Mouse (Mus musculus): Measurements from ENCODE around the gene Adra1b. TPM values are rescaled to one million over a fixed set of nuclear protein-coding genes. Genes with fewer than 3 reads are reported as not detected.

Gene Adra1b
- polyA plus RNA-seq, 1 experiment = 19.8 TPM

DNA sequence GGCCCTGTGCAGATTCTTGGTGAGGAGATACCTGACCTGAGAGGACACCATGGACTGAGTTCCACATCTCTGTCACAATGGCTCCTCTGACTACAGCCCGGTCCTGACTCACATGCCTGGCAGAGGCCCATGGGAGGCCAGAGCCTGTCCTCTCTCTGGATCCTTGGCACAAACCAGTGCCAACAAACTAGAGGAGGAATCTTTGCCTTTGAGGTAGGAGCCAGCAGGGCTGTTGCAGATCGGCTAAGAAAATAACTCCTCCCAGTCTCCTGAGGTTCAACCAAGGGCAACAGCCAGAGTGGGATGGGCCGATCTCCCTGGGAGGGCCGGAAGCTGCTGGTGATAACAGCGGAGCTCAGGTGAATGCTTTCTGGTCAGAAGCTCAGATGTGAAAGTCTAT is 28.2 kb upstream of the Adra1b start:
- H3K27ac ChIP-seq (ENCODE audit: insufficient read depth, low read length) = no peak overlapping the region
- H3K4me1 ChIP-seq (ENCODE audit: control insufficient read depth, insufficient read depth, low read length) = no peaks in the 10 kb centered on the region
- H3K4me3 ChIP-seq (ENCODE audit: insufficient read depth, low read length) = no peak overlapping the region
- TF ChIP-seq CTCF (IDR thresholded peaks at IDR 0.05; ENCODE audit: extremely low read depth, insufficient read depth, low read length) (no peak), POLR2A (IDR thresholded peaks at IDR 0.05; ENCODE audit: extremely low read depth, insufficient read depth, low read length) (no peak)

DNA sequence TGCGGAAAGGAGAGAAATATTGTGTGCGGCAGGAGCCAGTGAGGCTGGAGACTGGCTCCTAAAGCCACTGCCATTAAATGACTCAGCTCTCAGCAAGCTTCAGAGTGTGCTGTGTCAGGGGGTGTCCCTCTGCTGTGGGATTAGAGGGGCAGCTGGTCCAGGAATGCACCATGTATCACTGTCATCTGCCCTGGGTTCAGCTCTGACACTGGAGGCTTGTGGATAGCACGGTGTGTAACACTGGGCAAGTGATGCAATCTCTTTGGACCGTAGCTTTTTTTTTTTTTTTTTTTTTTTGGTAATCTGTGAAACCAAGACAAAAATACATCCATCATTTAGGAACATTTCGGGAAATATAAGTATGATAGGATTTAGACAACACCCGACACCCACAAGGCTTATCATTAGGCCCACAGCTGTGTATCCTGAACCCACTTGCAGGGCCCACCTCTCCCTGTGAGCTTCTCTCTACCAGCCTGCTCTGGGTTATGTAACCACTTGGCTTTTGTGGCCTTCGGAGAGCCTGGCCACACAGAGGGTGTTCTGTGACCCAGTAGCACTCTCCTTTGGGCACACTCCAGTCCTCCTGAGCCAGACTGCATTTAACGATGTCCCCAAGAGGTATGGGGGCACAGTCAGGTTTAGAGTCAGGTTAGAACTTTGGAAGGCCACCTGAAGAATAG is 26.3 kb upstream of the Adra1b start:
- Histone ChIP-seq H3K4me1 (ENCODE audit: control insufficient read depth, insufficient read depth, low read length) (no peaks in the 10 kb centered on the region), H3K27ac (ENCODE audit: insufficient read depth, low read length) (no peak overlapping the region), H3K4me3 (ENCODE audit: insufficient read depth, low read length) (no peak overlapping the region)
- TF ChIP-seq CTCF (IDR thresholded peaks at IDR 0.05; ENCODE audit: extremely low read depth, insufficient read depth, low read length) = no peak
- TF ChIP-seq POLR2A (IDR thresholded peaks at IDR 0.05; ENCODE audit: extremely low read depth, insufficient read depth, low read length) = no peak

DNA sequence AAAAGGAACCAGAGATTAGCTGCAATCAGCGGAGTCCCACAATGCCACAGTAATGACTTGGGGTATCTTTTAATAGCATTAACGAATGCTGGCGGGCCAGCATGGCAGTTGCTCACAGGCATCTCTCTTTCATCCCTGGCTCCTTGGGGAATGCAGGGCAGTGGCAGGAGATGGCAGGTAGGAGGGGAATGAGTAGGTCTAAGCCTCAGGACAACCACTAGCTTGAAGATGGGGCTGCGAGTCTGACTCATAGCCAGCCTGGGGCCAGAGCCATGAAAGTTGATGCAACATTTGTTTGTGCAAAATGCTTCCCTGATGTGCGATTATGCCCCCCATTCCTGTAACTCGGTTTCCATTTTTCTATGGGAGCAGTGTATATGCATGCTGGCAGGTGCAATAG is 25.2 kb upstream of the Adra1b start:
- Histone ChIP-seq H3K4me1 (ENCODE audit: control insufficient read depth, insufficient read depth, low read length) (no peaks in the 10 kb centered on the region), H3K4me3 (ENCODE audit: insufficient read depth, low read length) (no peak overlapping the region), H3K27ac (ENCODE audit: insufficient read depth, low read length) (no peak overlapping the region)
- TF ChIP-seq CTCF (IDR thresholded peaks at IDR 0.05; ENCODE audit: extremely low read depth, insufficient read depth, low read length) = no peak
- TF ChIP-seq POLR2A (IDR thresholded peaks at IDR 0.05; ENCODE audit: extremely low read depth, insufficient read depth, low read length) = no peak

GRCm38 (mm10) chr11:43925584-43925983 is 24.6 kb upstream of the Adra1b start:
- Histone ChIP-seq H3K27ac (ENCODE audit: insufficient read depth, low read length) (no peak overlapping the region), H3K4me3 (ENCODE audit: insufficient read depth, low read length) (no peak overlapping the region), H3K4me1 (ENCODE audit: control insufficient read depth, insufficient read depth, low read length) (no peaks in the 10 kb centered on the region)
- TF ChIP-seq CTCF (IDR thresholded peaks at IDR 0.05; ENCODE audit: extremely low read depth, insufficient read depth, low read length) (no peak), POLR2A (IDR thresholded peaks at IDR 0.05; ENCODE audit: extremely low read depth, insufficient read depth, low read length) (no peak)

- H3K27ac ChIP-seq (ENCODE audit: insufficient read depth, low read length) = no peak overlapping the region
- no peaks in the 10 kb centered on the region for H3K4me1 ChIP-seq (ENCODE audit: control insufficient read depth, insufficient read depth, low read length)
- no peak overlapping the region for H3K4me3 ChIP-seq (ENCODE audit: insufficient read depth, low read length)
- TF ChIP-seq POLR2A (IDR thresholded peaks at IDR 0.05; ENCODE audit: extremely low read depth, insufficient read depth, low read length) (no peak), CTCF (IDR thresholded peaks at IDR 0.05; ENCODE audit: extremely low read depth, insufficient read depth, low read length) (no peak)
These were observed 20.7 kb upstream of the Adra1b start for GRCm38 (mm10) chr11:43921701-43922100.

DNA sequence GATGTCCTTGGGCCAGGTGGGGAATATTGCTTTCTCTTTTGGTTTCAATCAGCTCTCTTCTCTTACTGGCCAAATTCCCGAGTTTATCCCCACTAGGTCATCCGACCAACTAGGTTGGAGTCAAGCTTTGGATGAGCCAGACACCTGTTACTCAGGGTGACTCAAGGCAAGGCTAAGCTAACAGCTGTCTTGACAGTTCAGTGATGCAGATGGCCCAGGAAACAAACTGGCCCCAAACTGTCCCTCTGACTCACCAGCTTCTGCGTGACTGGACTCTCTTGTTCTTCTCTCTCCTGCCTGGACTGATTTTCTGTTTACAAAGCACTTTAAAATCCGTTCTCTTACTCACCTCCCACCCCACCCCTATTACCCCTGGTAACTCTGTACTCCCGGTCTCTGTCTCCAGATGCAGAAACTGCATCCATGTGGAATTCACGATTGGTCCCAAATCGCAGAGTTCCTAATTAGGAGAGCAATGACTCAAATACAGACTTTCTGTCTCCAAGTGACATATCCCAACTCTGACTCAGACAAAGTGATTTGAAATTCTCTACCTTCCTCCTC is 18.6 kb upstream of the Adra1b start:
- Histone ChIP-seq H3K27ac (ENCODE audit: insufficient read depth, low read length) (no peak overlapping the region), H3K4me1 (ENCODE audit: control insufficient read depth, insufficient read depth, low read length) (no peaks in the 10 kb centered on the region), H3K4me3 (ENCODE audit: insufficient read depth, low read length) (no peak overlapping the region)
- TF ChIP-seq POLR2A (IDR thresholded peaks at IDR 0.05; ENCODE audit: extremely low read depth, insufficient read depth, low read length) (no peak), CTCF (IDR thresholded peaks at IDR 0.05; ENCODE audit: extremely low read depth, insufficient read depth, low read length) (no peak)

DNA sequence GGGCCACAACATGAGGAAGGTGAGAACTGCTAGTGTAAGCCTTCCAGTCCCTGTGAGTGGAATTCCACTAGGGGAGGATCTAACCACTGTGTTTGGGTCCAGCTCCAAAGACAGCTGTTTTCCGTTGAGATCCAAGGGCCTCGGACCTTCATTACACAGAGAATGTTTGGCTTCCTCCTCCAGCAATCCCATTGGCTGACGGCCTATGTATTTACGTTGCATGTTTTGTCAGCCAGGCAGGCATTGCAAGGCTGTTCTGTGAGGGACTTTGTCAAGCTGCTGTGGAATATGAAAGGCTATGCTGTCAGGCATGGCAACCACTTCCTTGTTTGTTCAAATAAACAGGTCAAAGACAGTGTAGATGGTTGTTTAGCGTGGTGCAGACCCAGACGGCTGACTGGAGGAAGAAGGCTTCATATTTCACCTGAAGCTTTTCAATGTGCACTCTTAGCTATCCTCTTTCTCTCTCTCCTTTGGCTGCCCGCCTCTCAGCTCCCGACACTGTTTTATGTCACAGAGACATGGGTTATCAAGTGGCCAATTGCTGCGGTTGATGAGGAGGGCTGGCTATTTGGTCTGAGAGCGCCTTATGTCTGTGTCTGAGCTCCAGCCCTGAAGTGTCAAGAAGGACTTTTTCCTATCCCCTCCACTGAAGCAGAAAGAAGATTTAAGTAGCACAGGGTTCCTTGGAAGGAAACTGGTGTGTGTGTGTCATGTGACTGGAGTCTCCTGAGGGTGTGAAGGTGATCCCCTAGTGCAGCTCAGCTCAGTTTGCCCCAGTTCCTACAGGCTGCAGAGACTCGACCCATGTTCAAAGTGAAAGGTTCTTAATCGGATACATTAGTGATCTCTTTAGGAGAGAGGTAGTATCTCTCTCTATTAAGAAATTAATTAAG is 13.8 kb upstream of the Adra1b start:
- no peak for TF ChIP-seq POLR2A (IDR thresholded peaks at IDR 0.05; ENCODE audit: extremely low read depth, insufficient read depth, low read length)
- TF ChIP-seq CTCF (IDR thresholded peaks at IDR 0.05; ENCODE audit: extremely low read depth, insufficient read depth, low read length) = no peak
- Histone ChIP-seq H3K4me3 (ENCODE audit: insufficient read depth, low read length) (no peak overlapping the region), H3K4me1 (ENCODE audit: control insufficient read depth, insufficient read depth, low read length) (no peaks in the 10 kb centered on the region), H3K27ac (ENCODE audit: insufficient read depth, low read length) (no peak overlapping the region)

DNA sequence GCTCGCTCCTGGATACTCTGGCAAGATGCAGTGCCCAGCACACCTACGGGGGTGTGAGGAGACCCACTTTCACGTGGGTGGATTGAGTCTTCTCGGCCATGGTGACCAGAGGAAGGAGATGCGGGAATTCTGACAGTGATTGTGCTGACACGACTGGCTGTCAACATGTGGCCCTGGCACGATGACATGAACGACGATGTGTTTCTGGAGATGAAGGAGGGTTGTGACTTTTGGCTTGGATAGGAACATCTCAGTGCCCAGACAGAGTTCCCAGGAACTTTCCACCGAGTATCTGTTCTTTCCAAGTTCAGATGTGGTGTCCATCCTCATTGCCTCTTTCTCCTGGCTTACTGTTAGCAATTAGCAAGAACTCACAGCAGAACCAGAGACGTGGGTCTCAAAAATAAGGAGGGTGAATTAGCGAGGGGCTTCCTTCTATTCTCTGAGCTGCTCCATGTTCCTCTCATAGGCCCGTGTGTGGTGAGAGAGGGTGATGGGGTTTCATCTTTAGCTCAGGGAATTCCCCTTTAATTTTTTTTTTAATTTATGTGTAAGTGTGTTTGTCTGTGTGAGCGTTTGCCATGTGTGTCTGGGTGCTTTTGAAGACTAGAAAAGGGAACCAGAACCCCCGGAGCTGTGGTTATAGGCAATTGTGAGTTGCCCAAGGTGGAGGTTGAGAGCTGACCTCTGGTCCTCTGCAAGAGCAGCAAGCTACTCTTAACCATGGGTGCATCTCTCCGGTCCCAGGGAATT is 11.3 kb upstream of the Adra1b start:
- Histone ChIP-seq H3K4me3 (ENCODE audit: insufficient read depth, low read length) (no peak overlapping the region), H3K27ac (ENCODE audit: insufficient read depth, low read length) (no peak overlapping the region), H3K4me1 (ENCODE audit: control insufficient read depth, insufficient read depth, low read length) (no peaks in the 10 kb centered on the region)
- no peak for TF ChIP-seq CTCF (IDR thresholded peaks at IDR 0.05; ENCODE audit: extremely low read depth, insufficient read depth, low read length)
- no peak for TF ChIP-seq POLR2A (IDR thresholded peaks at IDR 0.05; ENCODE audit: extremely low read depth, insufficient read depth, low read length)

DNA sequence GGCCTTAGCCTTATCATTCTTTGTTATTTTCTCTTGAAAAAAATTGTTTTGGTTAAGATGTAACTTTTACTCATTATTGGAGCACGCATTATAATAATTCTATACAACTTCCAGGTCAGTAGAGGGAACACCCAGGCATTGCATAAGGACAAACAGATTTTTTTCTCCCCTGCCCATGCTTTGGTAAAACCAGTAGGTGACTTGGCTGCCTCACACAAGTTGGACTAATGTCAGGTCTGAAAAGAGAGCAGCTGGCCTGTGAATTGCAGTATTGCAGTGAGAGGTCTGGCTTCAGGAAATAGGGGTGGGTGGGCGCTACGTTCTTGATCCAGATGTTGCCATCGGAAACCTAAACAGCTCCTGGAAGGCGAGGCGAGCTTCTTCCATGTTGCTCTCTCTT is 10.6 kb upstream of the Adra1b start:
- no peak overlapping the region for H3K27ac ChIP-seq (ENCODE audit: insufficient read depth, low read length)
- no peak overlapping the region for H3K4me3 ChIP-seq (ENCODE audit: insufficient read depth, low read length)
- H3K4me1 ChIP-seq (ENCODE audit: control insufficient read depth, insufficient read depth, low read length) = no peaks in the 10 kb centered on the region
- TF ChIP-seq CTCF (IDR thresholded peaks at IDR 0.05; ENCODE audit: extremely low read depth, insufficient read depth, low read length) (no peak), POLR2A (IDR thresholded peaks at IDR 0.05; ENCODE audit: extremely low read depth, insufficient read depth, low read length) (no peak)

Measured in cortical plate, adult 2 months (tissue).